Mouse (Mus musculus): ENCODE data around the gene Cep126.
A peak's percentile ranks its signal among the peaks of the same experiment; 100 is the strongest.

Gene Cep126

GRCm38 (mm10) chr9:8134117-8134574, at the start of gene Cep126:
TSS of gene Cep126 (minus strand) at chr9:8134294.
- DNase-seq (ENCODE audit: low read depth, low spot score): peak; percentile 51

DNA sequence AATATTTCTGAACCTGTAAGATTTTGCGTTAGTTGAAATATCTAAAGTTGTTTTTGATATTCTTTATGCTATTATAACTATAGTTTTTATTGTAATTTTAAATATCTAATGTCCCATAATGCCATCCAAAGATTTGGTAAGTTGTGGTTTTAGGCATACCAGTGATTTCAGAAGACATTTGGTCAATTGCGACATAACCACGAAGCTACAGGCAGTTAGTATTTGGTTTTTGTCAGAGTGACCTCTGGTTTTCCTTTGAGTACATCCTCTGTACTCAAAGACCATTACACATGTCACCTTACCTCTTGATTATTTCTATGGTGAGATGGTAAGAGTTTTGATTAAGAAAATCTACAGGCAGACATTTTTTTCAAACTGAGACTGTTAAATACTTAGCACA, 45.5 kb upstream of the Cep126 start:
- DNase-seq (ENCODE audit: low read depth, low spot score): no peak

- DNase-seq (ENCODE audit: low read depth, low spot score): no peak
Measured at GRCm38 (mm10) chr9:8177099-8177498, 43.0 kb upstream of the Cep126 start.

DNA sequence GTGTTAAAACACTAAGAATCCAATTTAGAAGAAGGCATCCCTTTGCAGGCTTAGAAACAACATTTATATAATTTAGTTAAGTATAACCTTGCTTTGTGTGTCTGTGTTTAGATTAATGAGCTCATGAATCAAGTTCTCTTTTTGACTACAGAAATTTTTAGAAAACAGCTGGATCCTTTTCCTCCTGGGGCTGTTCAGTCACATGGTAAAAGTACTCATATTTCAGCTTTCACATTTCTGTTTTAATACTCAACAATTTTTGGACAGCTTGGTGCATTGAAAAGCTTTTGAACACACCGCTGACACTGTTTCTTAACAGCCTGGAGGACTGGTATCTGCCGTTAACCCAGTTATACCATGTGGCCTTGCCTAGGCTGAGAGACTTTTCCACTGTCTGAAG, 22.9 kb upstream of the Cep126 start:
- DNase-seq (ENCODE audit: low read depth, low spot score): no peak

DNA sequence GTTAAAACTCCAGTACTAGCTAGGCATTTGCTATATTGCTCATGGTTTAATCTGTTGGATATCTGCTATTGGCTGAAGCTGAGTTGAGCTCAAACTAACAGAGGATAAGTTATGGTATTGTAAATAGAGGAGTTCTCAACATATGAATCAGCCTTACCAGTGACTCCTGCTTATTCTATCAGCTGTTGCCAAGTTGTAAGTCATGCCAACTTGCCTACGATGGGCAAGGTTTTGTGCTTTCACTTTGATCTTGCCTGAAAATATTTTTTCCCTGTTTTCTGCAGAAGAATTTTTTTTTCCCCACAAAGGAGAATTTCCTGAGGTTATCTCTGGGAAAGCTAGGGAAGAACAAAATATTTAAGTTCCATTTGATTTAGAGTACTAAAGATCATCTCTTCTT, 5.4 kb upstream of the Cep126 start:
- no peak for DNase-seq (ENCODE audit: low read depth, low spot score)

- DNase-seq (ENCODE audit: low read depth, low spot score): no peak
Measured at GRCm38 (mm10) chr9:8133586-8134115, 443 bp downstream of the Cep126 start.

- no peak for DNase-seq (ENCODE audit: low read depth, low spot score)
Measured at GRCm38 (mm10) chr9:8123495-8123894, 10.6 kb downstream of the Cep126 start.

GRCm38 (mm10) chr9:8114516-8114915, 19.6 kb downstream of the Cep126 start:
- no peak for DNase-seq (ENCODE audit: low read depth, low spot score)

DNA sequence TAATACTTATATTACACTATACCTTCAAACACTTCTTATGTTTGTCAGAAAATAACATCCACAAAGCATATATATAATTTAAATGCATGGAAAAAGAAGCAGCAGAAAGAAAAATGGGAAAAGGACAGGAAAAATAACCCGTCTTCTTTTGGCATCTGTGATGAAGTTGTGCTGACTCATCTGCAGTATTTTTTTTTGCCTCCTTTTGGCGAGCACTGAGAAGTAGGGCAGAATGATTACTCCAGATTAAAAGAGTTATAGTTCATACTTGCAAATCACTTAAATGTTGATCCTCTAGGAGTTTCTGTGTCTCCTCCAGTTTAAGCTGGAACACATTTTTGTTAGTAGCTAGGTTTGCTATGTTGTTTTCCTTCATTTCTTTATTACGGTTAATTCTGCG, 31.0 kb downstream of the Cep126 start:
- DNase-seq (ENCODE audit: low read depth, low spot score): no peak

DNA sequence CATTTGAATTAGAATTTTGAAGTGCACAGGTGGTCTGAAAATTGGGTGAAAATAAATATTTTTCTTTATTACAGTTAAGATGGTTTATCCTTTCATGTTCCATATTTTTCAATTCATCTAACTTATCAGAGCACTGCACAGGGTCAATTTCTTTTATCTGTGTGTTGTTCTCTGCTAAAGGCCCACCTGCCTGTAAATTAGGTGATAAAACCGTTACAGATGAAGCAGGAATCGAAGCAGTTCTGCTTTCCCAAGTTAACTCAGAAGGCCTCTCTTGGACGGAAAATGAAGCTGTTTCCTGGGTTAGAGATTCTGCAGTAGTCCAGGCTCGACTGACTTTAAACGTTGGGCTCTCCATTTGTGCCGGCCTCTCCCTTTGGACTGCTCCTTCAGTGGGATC, 33.1 kb downstream of the Cep126 start:
- no peak for DNase-seq (ENCODE audit: low read depth, low spot score)

DNA sequence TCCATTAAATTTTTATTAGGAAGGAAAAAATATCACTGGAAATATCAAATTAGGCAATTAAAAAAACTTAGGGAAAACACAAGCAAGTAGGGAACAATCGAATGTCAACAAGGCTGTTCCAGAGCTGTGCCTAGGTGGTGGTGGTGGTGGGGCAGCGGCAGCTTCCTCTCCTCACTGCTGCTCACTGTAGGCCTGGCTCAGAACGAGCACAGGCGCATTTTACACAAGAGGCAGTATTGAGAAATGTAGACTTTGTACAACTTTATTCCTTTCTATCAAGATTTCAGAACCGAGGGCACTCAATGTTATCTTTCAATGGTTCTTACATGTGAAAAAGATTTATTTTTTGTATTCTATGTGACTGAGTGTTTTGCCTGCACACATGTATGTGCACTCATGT, 55.2 kb downstream of the Cep126 start:
- no peak for DNase-seq (ENCODE audit: low read depth, low spot score)

- no peak for DNase-seq (ENCODE audit: low read depth, low spot score)
Measured at GRCm38 (mm10) chr9:8074345-8074744, 59.7 kb downstream of the Cep126 start.

- DNase-seq (ENCODE audit: low read depth, low spot score): no peak
Measured at GRCm38 (mm10) chr9:8073203-8073755, 60.8 kb downstream of the Cep126 start.

DNA sequence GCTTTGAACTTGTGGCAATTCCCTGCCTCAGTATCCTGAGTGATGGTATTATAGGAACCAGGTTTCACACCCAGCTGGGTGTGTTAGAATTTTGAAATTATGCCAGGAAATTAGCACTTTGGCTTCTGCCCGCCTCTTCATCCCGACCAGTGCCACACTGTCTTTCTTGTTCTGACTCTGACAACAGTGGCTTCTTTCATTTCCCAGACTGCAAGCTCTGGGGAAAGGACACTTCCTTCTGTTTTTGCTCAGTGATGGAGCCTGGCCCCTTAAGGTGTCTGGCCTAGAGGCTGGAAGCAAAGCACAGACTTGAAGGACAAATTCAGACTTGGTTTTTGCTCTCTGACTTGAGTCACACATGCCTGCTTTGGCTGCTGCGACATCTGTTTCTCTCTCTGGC, 74.5 kb downstream of the Cep126 start:
- no peak for DNase-seq (ENCODE audit: low read depth, low spot score)

- no peak for DNase-seq (ENCODE audit: low read depth, low spot score)
Measured at GRCm38 (mm10) chr9:8054831-8055230, 79.3 kb downstream of the Cep126 start.

- DNase-seq (ENCODE audit: low read depth, low spot score): no peak
Measured at GRCm38 (mm10) chr9:8043044-8043387, 91.1 kb downstream of the Cep126 start.

- DNase-seq (ENCODE audit: low read depth, low spot score): peak; percentile 89
Measured at GRCm38 (mm10) chr9:8042338-8043043, 91.6 kb downstream of the Cep126 start, which contains the start of gene Cfap300. TSS of gene Cfap300 (minus strand) at chr9:8042823.

GRCm38 (mm10) chr9:8035546-8035945, 98.5 kb downstream of the Cep126 start:
- no peak for DNase-seq (ENCODE audit: low read depth, low spot score)

GRCm38 (mm10) chr9:8035091-8035490, 99.0 kb downstream of the Cep126 start:
- no peak for DNase-seq (ENCODE audit: low read depth, low spot score)

GRCm38 (mm10) chr9:8034143-8034542, 100.0 kb downstream of the Cep126 start:
- DNase-seq (ENCODE audit: low read depth, low spot score): no peak

DNA sequence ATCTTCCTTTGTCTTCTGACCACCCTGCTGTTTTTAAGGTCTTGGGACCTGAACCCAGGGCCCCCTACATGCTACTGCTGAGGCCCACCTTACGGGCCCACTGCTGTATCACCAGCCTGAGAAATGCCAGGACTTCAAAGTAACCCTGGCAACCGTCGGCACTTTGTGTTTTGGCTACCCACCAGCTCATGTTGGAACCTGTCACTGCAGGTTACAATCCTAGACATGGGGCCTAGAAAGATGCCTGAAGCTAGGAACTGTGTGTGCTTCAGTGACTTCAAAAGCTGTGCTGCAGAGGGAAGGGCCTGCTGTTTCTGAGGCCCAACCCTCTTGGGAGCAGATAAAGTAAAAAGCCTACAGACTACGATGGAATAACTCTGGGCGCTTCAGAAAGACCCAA, 101.2 kb downstream of the Cep126 start:
- no peak for DNase-seq (ENCODE audit: low read depth, low spot score)

Measured in brain, embryonic 18.5 days (tissue).